Mouse (Mus musculus) CD4-positive, CD25-positive, alpha-beta regulatory T cell, adult 2 months (primary cell): Measurements from ENCODE around the gene Golm1.
A peak's percentile ranks its signal among the peaks of the same experiment; 100 is the strongest.

Source experiments
- DNase-seq: peaks from one replicate; pipeline ENCODE4 v3.0.0-alpha.2; 2012; ENCODE audit warnings: low read depth, low spot score

Gene Golm1

GRCm38 (mm10) chr13:59676316-59677229 is 962 bp upstream of the Golm1 start:
- peak; percentile 31 for DNase-seq

- DNase-seq: peak; percentile 18
Observed at GRCm38 (mm10) chr13:59674761-59675150, 855 bp downstream of the Golm1 start.

- no peak for DNase-seq
Observed at GRCm38 (mm10) chr13:59674215-59674614, 1.4 kb downstream of the Golm1 start.

- DNase-seq: no peak
Observed at GRCm38 (mm10) chr13:59673597-59673996, 2.0 kb downstream of the Golm1 start.

GRCm38 (mm10) chr13:59672248-59672647 is 3.4 kb downstream of the Golm1 start:
- peak; percentile 56 for DNase-seq

GRCm38 (mm10) chr13:59671521-59671920 is 4.1 kb downstream of the Golm1 start:
- no peak for DNase-seq

GRCm38 (mm10) chr13:59669946-59670345 is 5.7 kb downstream of the Golm1 start:
- DNase-seq: no peak

- DNase-seq: peak; percentile 67
Observed at GRCm38 (mm10) chr13:59668501-59669093, 7.0 kb downstream of the Golm1 start.

GRCm38 (mm10) chr13:59667763-59668162 is 7.8 kb downstream of the Golm1 start:
- DNase-seq: no peak

GRCm38 (mm10) chr13:59663939-59664712 is 11.5 kb downstream of the Golm1 start:
- no peak for DNase-seq

- no peak for DNase-seq
Observed at GRCm38 (mm10) chr13:59661966-59662365, 13.6 kb downstream of the Golm1 start.

GRCm38 (mm10) chr13:59661387-59661786 is 14.2 kb downstream of the Golm1 start:
- DNase-seq: no peak

GRCm38 (mm10) chr13:59660371-59660770 is 15.2 kb downstream of the Golm1 start:
- DNase-seq: no peak

- DNase-seq: no peak
Observed at GRCm38 (mm10) chr13:59657781-59658180, 17.8 kb downstream of the Golm1 start.

- DNase-seq: peak; percentile 38
Observed at GRCm38 (mm10) chr13:59656975-59657388, 18.6 kb downstream of the Golm1 start.

GRCm38 (mm10) chr13:59656316-59656832 is 19.2 kb downstream of the Golm1 start:
- DNase-seq: peak; percentile 77

GRCm38 (mm10) chr13:59655718-59656315 is 19.8 kb downstream of the Golm1 start:
- DNase-seq: no peak

GRCm38 (mm10) chr13:59654465-59654864 is 21.1 kb downstream of the Golm1 start:
- DNase-seq: no peak

- DNase-seq: no peak
Observed at GRCm38 (mm10) chr13:59653136-59653535, 22.5 kb downstream of the Golm1 start.

GRCm38 (mm10) chr13:59652651-59653050 is 23.0 kb downstream of the Golm1 start:
- DNase-seq: no peak

GRCm38 (mm10) chr13:59649781-59650180 is 25.8 kb downstream of the Golm1 start:
- no peak for DNase-seq
